Mouse (Mus musculus): ENCODE data around the gene Gja6.

DNA sequence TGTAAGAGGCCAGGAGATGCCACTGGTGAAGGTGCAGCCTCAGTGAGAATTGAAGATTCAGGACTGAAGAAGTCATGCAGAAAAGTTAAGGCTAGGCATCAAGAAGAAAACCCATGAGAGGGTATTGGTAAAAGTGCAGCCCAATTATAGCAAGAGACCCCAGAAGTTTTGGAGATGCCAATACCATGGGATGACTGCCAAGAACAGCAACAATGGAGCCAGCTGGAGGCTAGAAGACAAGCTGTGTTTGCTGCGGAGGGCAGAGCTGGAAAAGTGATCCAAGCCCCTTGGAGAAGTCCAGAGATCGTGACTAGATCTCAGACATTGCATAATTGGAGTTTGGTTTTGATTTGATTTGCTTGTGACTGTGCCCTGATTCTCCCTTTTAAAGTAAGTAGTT, 20.6 kb downstream of the Gja6 start:
- TF ChIP-seq CTCF (IDR thresholded peaks at IDR 0.05; ENCODE audit: control insufficient read depth, insufficient read depth, low read length), result no peak
- TF ChIP-seq POLR2A (IDR thresholded peaks at IDR 0.05; ENCODE audit: borderline replicate concordance, control insufficient read depth, low read depth, low read length), result no peak

All from bone marrow, adult 2 months (tissue).